Mouse (Mus musculus) left cerebral cortex, postnatal 4 days (tissue): ENCODE data around the gene Speer2. TPM values are rescaled to one million over a fixed set of nuclear protein-coding genes. Genes with fewer than 3 reads are reported as not detected.

Experiments used
- DNase-seq: peaks from one replicate; pipeline ENCODE4 v3.0.0-alpha.2; 2022
- intact Hi-C: fragments of 180-260 bp; cut with DNase I; formaldehyde crosslinking; loops from one replicate; pipeline ENCODE4 v1.15.1; 2025
- total RNA-seq, 2 experiments: library from RNA; stranded (reverse); gene quantifications; 2 replicates each; pipeline ENCODE4 v1.2.3; 2021

Speer2 gene
- total RNA-seq = not detected

GRCm38 (mm10) chr16:69863644-69864043 is at the start of gene Speer2:
TSS of gene Speer2 (minus strand) at chr16:69863744.
- intact Hi-C loops = no loop called here

GRCm38 (mm10) chr16:69904303-69904702 is 40.8 kb upstream of the Speer2 start:
- no peak for DNase-seq
- intact Hi-C loops = no loop called here

More at GRCm38 (mm10) chr16:69863644-69864043, at the start of gene Speer2:
- no peak for DNase-seq

- no peak for DNase-seq
- intact Hi-C loops = no loop called here
Observed at GRCm38 (mm10) chr16:69880712-69881111, 17.2 kb upstream of the Speer2 start.

- intact Hi-C loops = no loop called here
- no peak for DNase-seq
Observed at GRCm38 (mm10) chr16:69836628-69837027, 26.9 kb downstream of the Speer2 start.

- intact Hi-C loops = no loop called here
Observed at GRCm38 (mm10) chr16:69813652-69814051, 49.9 kb downstream of the Speer2 start.

More at GRCm38 (mm10) chr16:69813652-69814051, 49.9 kb downstream of the Speer2 start:
- DNase-seq = no peak
